Mouse (Mus musculus) E14TG2a.4 (cell line): ENCODE data around the gene Fhad1.

Experiments
- H3K27me3 ChIP-seq: 2 replicates; pipeline ENCODE4 v1.6.1; 2014; ENCODE audit warnings: low read length, control low read depth; ENCODE audit not compliant: insufficient read depth
- H3K36me3 ChIP-seq: 2 replicates; pipeline ENCODE4 v1.6.1; 2014; ENCODE audit warnings: low read length, control low read depth; ENCODE audit not compliant: insufficient read depth
- H3K4me1 ChIP-seq: replicated peaks from 2 replicates; pipeline ENCODE4 v1.6.1; 2014; ENCODE audit warnings: low read depth, low read length, control low read depth
- H3K4me3 ChIP-seq: replicated peaks from 2 replicates; pipeline ENCODE4 v1.5.1; 2014; ENCODE audit warnings: mild to moderate bottlenecking, low read length
- H3K9me3 ChIP-seq: 2 replicates; pipeline ENCODE4 v1.6.1; 2014; ENCODE audit warnings: low read length, control low read depth
- CTCF ChIP-seq: conservative IDR thresholded peaks from 2 replicates; pipeline ENCODE4 v1.5.1; 2014; ENCODE audit warnings: low read length
- NANOG ChIP-seq: IDR thresholded peaks from 2 replicates; pipeline ENCODE4 v1.6.1; 2014; ENCODE audit warnings: borderline replicate concordance, low read length, mixed read lengths
- POU5F1 ChIP-seq: IDR thresholded peaks from 2 replicates; pipeline ENCODE4 v1.6.1; 2014; ENCODE audit warnings: low read length, borderline replicate concordance

The Fhad1 gene

GRCm38 (mm10) chr4:142024536-142024935, 9.7 kb upstream of the Fhad1 start:
- Histone ChIP-seq H3K36me3 (no peaks in the 10 kb centered on the region), H3K9me3 (no peaks in the 10 kb centered on the region), H3K27me3 (no peaks in the 10 kb centered on the region), H3K4me3 (no peak overlapping the region), H3K4me1 (peaks cover 28% of the 10 kb centered on the region)
- TF ChIP-seq CTCF, result no peak
- TF ChIP-seq NANOG, result no peak
- TF ChIP-seq POU5F1, result no peak

GRCm38 (mm10) chr4:142023166-142023565, 8.3 kb upstream of the Fhad1 start:
- Histone ChIP-seq H3K4me3 (no peak overlapping the region), H3K36me3 (no peaks in the 10 kb centered on the region), H3K27me3 (peaks cover 9% of the 10 kb centered on the region), H3K4me1 (peaks cover 40% of the 10 kb centered on the region), H3K9me3 (no peaks in the 10 kb centered on the region)
- TF ChIP-seq NANOG, result no peak
- no peak for TF ChIP-seq POU5F1
- no peak for TF ChIP-seq CTCF

- Histone ChIP-seq H3K27me3 (peaks cover 58% of the 10 kb centered on the region), H3K36me3 (no peaks in the 10 kb centered on the region), H3K4me3 (no peak overlapping the region), H3K9me3 (no peaks in the 10 kb centered on the region), H3K4me1 (peaks cover 67% of the 10 kb centered on the region)
- no peak for TF ChIP-seq POU5F1
- TF ChIP-seq CTCF, result no peak
- TF ChIP-seq NANOG, result no peak
Measured at GRCm38 (mm10) chr4:142017686-142018085, 2.8 kb upstream of the Fhad1 start.

- Histone ChIP-seq H3K4me1 (peaks cover 34% of the 10 kb centered on the region), H3K27me3 (peaks cover 35% of the 10 kb centered on the region), H3K4me3 (no peak overlapping the region), H3K36me3 (no peaks in the 10 kb centered on the region), H3K9me3 (no peaks in the 10 kb centered on the region)
- TF ChIP-seq POU5F1 (no peak), NANOG (peak; percentile 36; the same call in 1 of the 2 replicates)
Measured at GRCm38 (mm10) chr4:142011236-142011635, 3.6 kb downstream of the Fhad1 start.

- H3K27me3 ChIP-seq, result peaks cover 28% of the 10 kb centered on the region
- H3K36me3 ChIP-seq, result no peaks in the 10 kb centered on the region
- peaks cover 27% of the 10 kb centered on the region for H3K4me1 ChIP-seq
- H3K4me3 ChIP-seq, result no peak overlapping the region
- no peaks in the 10 kb centered on the region for H3K9me3 ChIP-seq
- no peak for TF ChIP-seq NANOG
Measured at GRCm38 (mm10) chr4:142010441-142010840, 4.4 kb downstream of the Fhad1 start.

- no peak for TF ChIP-seq POU5F1
- no peak for TF ChIP-seq CTCF
- no peak for TF ChIP-seq NANOG
- peaks cover 22% of the 10 kb centered on the region for H3K4me1 ChIP-seq
Measured at GRCm38 (mm10) chr4:142008206-142008605, 6.7 kb downstream of the Fhad1 start.

GRCm38 (mm10) chr4:142000581-142000980, 14.3 kb downstream of the Fhad1 start:
- TF ChIP-seq CTCF (no peak), NANOG (no peak), POU5F1 (no peak)
- H3K27me3 ChIP-seq, result no peaks in the 10 kb centered on the region
- no peaks in the 10 kb centered on the region for H3K9me3 ChIP-seq
- no peak overlapping the region for H3K4me3 ChIP-seq
- H3K4me1 ChIP-seq, result peaks cover 44% of the 10 kb centered on the region
- H3K36me3 ChIP-seq, result no peaks in the 10 kb centered on the region

More at GRCm38 (mm10) chr4:142008206-142008605, 6.7 kb downstream of the Fhad1 start:
- H3K27me3 ChIP-seq, result peaks cover 10% of the 10 kb centered on the region
- no peaks in the 10 kb centered on the region for H3K36me3 ChIP-seq
- H3K9me3 ChIP-seq, result no peaks in the 10 kb centered on the region
- H3K4me3 ChIP-seq, result no peak overlapping the region

- Histone ChIP-seq H3K4me3 (peak overlapping the region; percentile 17; the same call in 1 of the 2 replicates), H3K4me1 (peaks cover 47% of the 10 kb centered on the region), H3K9me3 (no peaks in the 10 kb centered on the region), H3K27me3 (no peaks in the 10 kb centered on the region), H3K36me3 (no peaks in the 10 kb centered on the region)
- TF ChIP-seq POU5F1 (peak; percentile 66; the same call in 1 of the 2 replicates), NANOG (no peak)
Measured at GRCm38 (mm10) chr4:141999494-142000074, 15.3 kb downstream of the Fhad1 start.

- H3K4me3 ChIP-seq, result peak overlapping the region; percentile 72
- no peaks in the 10 kb centered on the region for H3K9me3 ChIP-seq
- H3K4me1 ChIP-seq, result peaks cover 52% of the 10 kb centered on the region
- no peaks in the 10 kb centered on the region for H3K36me3 ChIP-seq
- no peaks in the 10 kb centered on the region for H3K27me3 ChIP-seq
- TF ChIP-seq POU5F1 (no peak), CTCF (no peak), NANOG (no peak)
Measured at GRCm38 (mm10) chr4:141998282-141998821, 16.5 kb downstream of the Fhad1 start.
